30 mouse cellular contexts compared by ENCODE assay signal in genomic region chr3:116656184-116656965, GRCm38 (mm10). TPM values are rescaled to one million over a fixed set of nuclear protein-coding genes. Genes with fewer than 3 reads are reported as not detected.
DNase-seq lines count a peak whose midpoint lies in the region; ATAC-seq and TF ChIP-seq lines count a peak whose summit lies in the region.
"Had no signal": no experiment of that assay in that cellular context is flagged by ENCODE, and none has a peak within 500 bp of the region (broad histone marks: within the 10 kb centered on the region; RNA-seq: fewer than 3 reads in every experiment).

No protein-coding gene starts in this region.

- H3K4me3 ChIP-seq in heart, embryonic 11.5 days (ENCODE audit: low read depth, low read length): no peak overlapping the region
- H3K4me3 ChIP-seq in ES-E14 (ENCODE audit: insufficient read depth in 1 of 2, low read depth in 1 of 2, low read length in 2 of 2, poor library complexity in 1 of 2, severe bottlenecking in 1 of 2): peak overlapping the region; percentile 4 to 29; a peak in 2 of 4 replicates
- H3K4me3 ChIP-seq in thymus, adult 2 months (ENCODE audit: control insufficient read depth, insufficient read depth, low read length): no peak overlapping the region
- H3K4me3 ChIP-seq: embryonic facial prominence, embryonic 12.5 days; heart, embryonic 15.5 days; limb, embryonic 13.5 days; liver, embryonic 12.5 days; midbrain, embryonic 12.5 days had no signal

- 77% methylated on average over 7 of the region's 7 CpGs for WGBS in heart, embryonic 11.5 days (ENCODE audit: insufficient replicate concordance)
- WGBS in thymus, adult 2 months: 92% methylated on average over 7 of the region's 7 CpGs

- peak overlapping the region; percentile 29; the same call in 1 of the 2 replicates for H3K27ac ChIP-seq in heart, embryonic 11.5 days (ENCODE audit: low read depth, low read length)
- peak overlapping the region; percentile 81; the same call in 1 of the 2 replicates for H3K27ac ChIP-seq in ES-E14 (ENCODE audit: insufficient read depth, low read depth, low read length, poor library complexity, severe bottlenecking)
- no peak overlapping the region for H3K27ac ChIP-seq in thymus, adult 2 months (ENCODE audit: control insufficient read depth, insufficient read depth, low read length)
- H3K27ac ChIP-seq: embryonic facial prominence, embryonic 12.5 days; heart, embryonic 15.5 days; hindbrain, embryonic 14.5 days; limb, embryonic 13.5 days; liver, embryonic 12.5 days; midbrain, embryonic 12.5 days had no signal

- in situ Hi-C loops in ES-E14 (cut with MboI; ENCODE audit: low sequenced_read_pairs in 2 of 2, unreplicated experiment in 2 of 2): no loop called here

- H3K9me3 ChIP-seq in heart, embryonic 11.5 days (replicated peaks; ENCODE audit: control insufficient read depth, low read length): no peaks in the 10 kb centered on the region
- H3K9me3 ChIP-seq in ES-E14 (ENCODE audit: control insufficient read depth, insufficient read depth, low read depth, low read length): no peaks in the 10 kb centered on the region
- H3K9me3 ChIP-seq: embryonic facial prominence, embryonic 12.5 days; heart, embryonic 15.5 days; limb, embryonic 13.5 days; liver, embryonic 12.5 days; midbrain, embryonic 12.5 days had no signal

- no peaks in the 10 kb centered on the region for H3K27me3 ChIP-seq in heart, embryonic 11.5 days (ENCODE audit: control insufficient read depth, insufficient read depth, low read length)
- no peaks in the 10 kb centered on the region for H3K27me3 ChIP-seq in thymus, adult 2 months (ENCODE audit: control insufficient read depth, insufficient read depth, low read length)
- H3K27me3 ChIP-seq: embryonic facial prominence, embryonic 12.5 days; heart, embryonic 15.5 days; limb, embryonic 13.5 days; liver, embryonic 12.5 days; midbrain, embryonic 12.5 days had no signal

- H3K36me3 ChIP-seq in heart, embryonic 11.5 days (ENCODE audit: control insufficient read depth, insufficient read depth, low read length): no peaks in the 10 kb centered on the region
- H3K36me3 ChIP-seq in ES-E14 (ENCODE audit: control insufficient read depth, insufficient read depth, low read length, poor library complexity, severe bottlenecking): no peaks in the 10 kb centered on the region
- no peaks in the 10 kb centered on the region for H3K36me3 ChIP-seq in thymus, adult 2 months (ENCODE audit: control insufficient read depth, insufficient read depth, low read length)
- H3K36me3 ChIP-seq: embryonic facial prominence, embryonic 12.5 days; heart, embryonic 15.5 days; limb, embryonic 13.5 days; liver, embryonic 12.5 days; midbrain, embryonic 12.5 days had no signal

- peaks cover 37% of the 10 kb centered on the region for H3K4me1 ChIP-seq in heart, embryonic 11.5 days (ENCODE audit: control insufficient read depth, insufficient read depth, low read length)
- peaks cover 20 to 36% of the 10 kb centered on the region in 2 experiments for H3K4me1 ChIP-seq in ES-E14 (ENCODE audit: control insufficient read depth in 2 of 2, insufficient read depth in 2 of 2, low read length in 2 of 2, poor library complexity in 1 of 2)
- H3K4me1 ChIP-seq in thymus, adult 2 months (replicated peaks; ENCODE audit: control insufficient read depth, insufficient read depth, low read length): peaks cover 13% of the 10 kb centered on the region; the same call in 1 of the 2 replicates

- TF ChIP-seq POLR2A in thymus, adult 2 months (IDR thresholded peaks at IDR 0.05; ENCODE audit: control insufficient read depth, extremely low read depth, insufficient read depth, low read length, poor library complexity): no peak

- no peak for ATAC-seq in heart, embryonic 11.5 days (replicated peaks; ENCODE audit: insufficient number of reproducible peaks, low FRiP score, low TSS enrichment)
- ATAC-seq: intestine, embryonic 16.5 days; liver, embryonic 12.5 days had no signal

- no peak overlapping the region for H3K4me2 ChIP-seq in heart, embryonic 11.5 days
- H3K4me2 ChIP-seq: embryonic facial prominence, embryonic 12.5 days; heart, embryonic 15.5 days; hindbrain, embryonic 14.5 days; limb, embryonic 13.5 days; liver, embryonic 12.5 days; midbrain, embryonic 12.5 days had no signal

- H3K9ac ChIP-seq in heart, embryonic 11.5 days (ENCODE audit: low read depth, low read length): no peak overlapping the region
- no peak overlapping the region; the same call in 1 of the 2 replicates for H3K9ac ChIP-seq in ES-E14 (ENCODE audit: insufficient read depth, low read depth, low read length, poor library complexity, severe bottlenecking)
- H3K9ac ChIP-seq: embryonic facial prominence, embryonic 12.5 days; heart, embryonic 15.5 days; hindbrain, embryonic 14.5 days; limb, embryonic 13.5 days; liver, embryonic 12.5 days; midbrain, embryonic 12.5 days had no signal

- DNase-seq in heart, adult 18-20 months: no peak
- peak; percentile 47 for DNase-seq in CD4-positive, CD25-positive, alpha-beta regulatory T cell, adult 2 months (ENCODE audit: low read depth, low spot score)
- DNase-seq in ES-E14 (ENCODE audit: low read depth, low spot score): peak; percentile 69
- DNase-seq in naive thymus-derived CD4-positive, alpha-beta T cell, adult 2 months (ENCODE audit: low read depth): peak; percentile 33
- no peak for DNase-seq in thymus, adult 2 months
- no peak for DNase-seq in cerebellum, adult 11-12 months
- DNase-seq: cerebellum, adult 11 months; cerebellum, postnatal 25 days; heart, postnatal 36 days; kidney, postnatal 25 days; lung, adult 18-20 months; lung, postnatal 14 days; right cerebral cortex, postnatal 14 days had no signal

- TF ChIP-seq CTCF in thymus, adult 2 months (IDR thresholded peaks at IDR 0.05; ENCODE audit: borderline replicate concordance, control insufficient read depth, extremely low read depth, insufficient read depth, low read length, poor library complexity): no peak

TF ChIP-seq in ES-E14, 5 proteins besides CTCF, POLR2A, EP300 and RAD21:
- no peak for TF ChIP-seq ZNF384 (IDR thresholded peaks at IDR 0.05; ENCODE audit: low read depth, low read length)
- peak; percentile 77 for TF ChIP-seq CHD2 (IDR thresholded peaks at IDR 0.05; ENCODE audit: low read depth, low read length)
- no peak for TF ChIP-seq MAFK (IDR thresholded peaks at IDR 0.05; ENCODE audit: insufficient read depth, low read depth, low read length)

RNA-seq across cellular contexts. Expression of gene Mfsd14a, which starts 6.1 kb away (rescaled TPM):
- 64.2 and 66.8 TPM in 2 replicates for polyA plus RNA-seq in heart, embryonic 11.5 days (2014; fragmentation: Nextera tagmentation; extraction: Ambion mirVana)
- total RNA-seq in heart, adult 18-20 months (2021): 10 to 100 TPM; 15.9 to 18.4 TPM
- 117 and 142 TPM in 2 replicates for total RNA-seq in ES-E14 (2012; rRNA removed)
- polyA plus RNA-seq in thymus, adult 2 months (2012; rRNA removed): 25.2 and 28.6 TPM in 2 replicates

RNA-seq across cellular contexts. Expression of gene Gm43191, which starts 24.7 kb away (rescaled TPM):
- polyA plus RNA-seq in heart, embryonic 11.5 days (2014; fragmentation: Nextera tagmentation; extraction: Ambion mirVana): not detected in 2 replicates
- total RNA-seq in heart, adult 18-20 months (2021): not detected
- 0.48 and 0.94 TPM in 2 replicates for total RNA-seq in ES-E14 (2012; rRNA removed)
- polyA plus RNA-seq in thymus, adult 2 months (2012; rRNA removed): not detected in 2 replicates
- total RNA-seq: gastrocnemius, adult 18-20 months; gastrocnemius, postnatal 4 days; heart, postnatal 36 days; layer of hippocampus, adult 8-10 months; left cerebral cortex, postnatal 14 days; megakaryocyte, adult 5-6 weeks had no signal
- polyA plus RNA-seq: embryonic facial prominence, embryonic 12.5 days; forebrain, embryonic 11.5 days; heart, embryonic 15.5 days; hindbrain, embryonic 14.5 days; intestine, embryonic 16.5 days; kidney, embryonic 14.5 days; limb, embryonic 13.5 days; liver, embryonic 12.5 days; midbrain, embryonic 12.5 days; neural tube, embryonic 11.5 days; urinary bladder, adult 2 months had no signal

RNA-seq across cellular contexts. Expression of gene Trmt13, which starts 42.0 kb away (rescaled TPM):
- polyA plus RNA-seq in heart, embryonic 11.5 days (2014; fragmentation: Nextera tagmentation; extraction: Ambion mirVana): 19.9 and 20.7 TPM in 2 replicates
- 1 to 10 TPM; 4.8 to 5.3 TPM for total RNA-seq in heart, adult 18-20 months (2021)
- 22.8 and 23.3 TPM in 2 replicates for total RNA-seq in ES-E14 (2012; rRNA removed)
- 10.7 and 12.9 TPM in 2 replicates for polyA plus RNA-seq in thymus, adult 2 months (2012; rRNA removed)

RNA-seq across cellular contexts. Expression of gene Slc35a3, which starts 56.3 kb away (rescaled TPM):
- 13.4 and 15.9 TPM in 2 replicates for polyA plus RNA-seq in heart, embryonic 11.5 days (2014; fragmentation: Nextera tagmentation; extraction: Ambion mirVana)
- 10 to 100 TPM; 10.7 to 11.1 TPM for total RNA-seq in heart, adult 18-20 months (2021)
- total RNA-seq in ES-E14 (2012; rRNA removed): 20.1 and 20.3 TPM in 2 replicates
- polyA plus RNA-seq in thymus, adult 2 months (2012; rRNA removed): 6.8 and 11.1 TPM in 2 replicates

Comparison
In these comparisons a context has a peak if more than half of its experiments do, and no peak if none do; other contexts are left out.
1. H3K4me3 ChIP-seq: peak in ES-E14 (2 of 2); none in heart, embryonic 11.5 days (single experiment) and thymus, adult 2 months (single experiment).
2. DNase-seq: peak in CD4-positive, CD25-positive, alpha-beta regulatory T cell, adult 2 months (single experiment), ES-E14 (single experiment) and naive thymus-derived CD4-positive, alpha-beta T cell, adult 2 months (single experiment); none in heart, adult 18-20 months (0 of 2), thymus, adult 2 months (single experiment) and cerebellum, adult 11-12 months (single experiment).